In the genomic region with DNA sequence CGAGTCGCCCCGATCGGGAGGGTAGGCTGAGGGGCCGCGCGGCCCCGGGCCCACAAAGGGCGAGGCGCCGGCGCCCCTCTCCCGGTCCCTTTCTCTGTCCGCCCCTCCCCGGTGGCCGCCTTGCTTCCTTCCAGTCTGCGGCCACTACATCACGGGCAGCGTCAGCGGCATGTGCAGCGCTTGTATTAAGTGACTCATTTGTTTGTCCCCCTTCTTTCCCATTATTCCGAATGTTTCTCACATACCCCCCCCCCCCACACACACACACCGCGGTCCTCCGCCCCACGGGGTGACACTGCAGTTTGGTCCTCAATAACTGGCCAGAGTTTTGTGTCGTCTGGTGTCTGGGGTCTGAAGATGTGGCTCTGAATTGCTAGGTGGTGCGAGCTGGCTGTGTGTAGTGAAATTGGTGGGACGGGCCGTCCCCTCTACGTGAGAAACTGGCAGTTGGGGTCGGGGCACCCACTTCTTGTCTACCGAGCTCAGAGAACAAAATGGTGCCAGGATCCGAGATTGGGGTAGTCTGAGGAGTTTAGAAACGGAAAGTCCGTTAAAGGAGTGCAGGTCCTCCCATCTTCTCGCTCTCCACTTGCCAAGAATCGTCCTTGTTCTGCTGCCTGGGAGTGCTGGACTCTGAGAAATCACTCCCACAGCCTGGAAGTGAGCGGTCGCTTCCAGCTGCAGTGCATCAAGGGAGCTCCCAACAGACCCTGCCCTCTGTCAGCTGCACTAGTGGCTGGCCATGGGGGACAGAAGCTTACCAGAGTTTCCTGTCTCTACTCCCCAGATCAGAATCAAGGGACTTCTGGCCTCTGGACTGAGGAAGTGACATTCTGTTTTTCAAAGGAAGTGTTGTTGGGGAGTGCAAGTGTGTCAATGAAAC, we compare ENCODE assay signal across 8 mouse cellular contexts. TPM values are rescaled to one million over a fixed set of nuclear protein-coding genes. Genes with fewer than 3 reads are reported as not detected.
DNase-seq lines count a peak whose midpoint lies in the region; ATAC-seq and TF ChIP-seq lines count a peak whose summit lies in the region.

No protein-coding gene starts in this region.

- H3K9ac ChIP-seq in limb, embryonic 11.5 days (ENCODE audit: low read length): peak overlapping the region; percentile 81
- H3K9ac ChIP-seq in midbrain, embryonic 11.5 days (ENCODE audit: low read length): peak overlapping the region; percentile 95

- H3K4me2 ChIP-seq in limb, embryonic 11.5 days (ENCODE audit: low read depth, severe bottlenecking): peak overlapping the region; percentile 94
- peak overlapping the region; percentile 84 for H3K4me2 ChIP-seq in midbrain, embryonic 11.5 days

- DNase-seq in left cerebral cortex, adult 2 months (ENCODE audit: extremely low spot score in 1 of 2, low spot score in 2 of 2): peak; percentile 16 to 26
- no peak for DNase-seq in left cerebral cortex, adult 9 months (ENCODE audit: low spot score in 2 of 2)
- DNase-seq in gastrocnemius, postnatal 25 days: peak; percentile 77
- peak; percentile 37 for DNase-seq in induced T-regulatory cell, adult 2 months (ENCODE audit: low read depth)
- DNase-seq in limb, embryonic 11.5 days (ENCODE audit: low spot score): peak; percentile 65
- DNase-seq in midbrain, embryonic 11.5 days (ENCODE audit: low spot score, missing footprints): peak; percentile 95
- DNase-seq in skeletal muscle tissue, adult 2 months (ENCODE audit: low read depth, low spot score): peak; percentile 75

- TF ChIP-seq CTCF in left cerebral cortex, adult 2 months (IDR thresholded peaks at IDR 0.05): no peak
- no peak for TF ChIP-seq CTCF in cortical plate, adult 2 months (IDR thresholded peaks at IDR 0.05; ENCODE audit: extremely low read depth, insufficient read depth, low read length)

- no peaks in the 10 kb centered on the region for H3K4me1 ChIP-seq in cortical plate, adult 2 months (ENCODE audit: control insufficient read depth, insufficient read depth, low read length)
- peaks cover 3% of the 10 kb centered on the region for H3K4me1 ChIP-seq in limb, embryonic 11.5 days (ENCODE audit: control insufficient read depth, insufficient read depth, low read length)
- H3K4me1 ChIP-seq in midbrain, embryonic 11.5 days (ENCODE audit: control insufficient read depth, insufficient read depth, low read length): peaks cover 3% of the 10 kb centered on the region

- WGBS in limb, embryonic 11.5 days: under 1% methylated on average over 40 of the region's 40 CpGs
- WGBS in midbrain, embryonic 11.5 days: under 1% methylated on average over 27 of the region's 40 CpGs

- TF ChIP-seq POLR2A in cortical plate, adult 2 months (IDR thresholded peaks at IDR 0.05; ENCODE audit: extremely low read depth, insufficient read depth, low read length): no peak

- H3K4me3 ChIP-seq in left cerebral cortex, adult 2 months: peak overlapping the region; percentile 86
- H3K4me3 ChIP-seq in cortical plate, adult 2 months (ENCODE audit: insufficient read depth, low read length): peak overlapping the region; percentile 59
- peak overlapping the region; percentile 76 for H3K4me3 ChIP-seq in limb, embryonic 11.5 days (ENCODE audit: low read depth, low read length)
- H3K4me3 ChIP-seq in midbrain, embryonic 11.5 days (ENCODE audit: low read depth, low read length): peak overlapping the region; percentile 94

- peak; percentile 31; the same call in 1 of the 2 replicates for ATAC-seq in limb, embryonic 11.5 days (ENCODE audit: insufficient number of reproducible peaks, low FRiP score, low TSS enrichment, low read depth)
- ATAC-seq in midbrain, embryonic 11.5 days (ENCODE audit: low FRiP score): peak; percentile 45

- intact Hi-C loops in left cerebral cortex, adult 2 months (cut with DNase I): loop anchor here (5.0 kb wide), 1 partner anchor 165 kb away; no protein-coding TSS in a partner anchor

- no peaks in the 10 kb centered on the region for H3K27me3 ChIP-seq in limb, embryonic 11.5 days (ENCODE audit: control insufficient read depth, insufficient read depth, low read length)
- H3K27me3 ChIP-seq in midbrain, embryonic 11.5 days (ENCODE audit: control insufficient read depth, insufficient read depth, low read length): no peaks in the 10 kb centered on the region

- H3K36me3 ChIP-seq in limb, embryonic 11.5 days (ENCODE audit: control insufficient read depth, insufficient read depth, low read length): no peaks in the 10 kb centered on the region
- H3K36me3 ChIP-seq in midbrain, embryonic 11.5 days (ENCODE audit: control insufficient read depth, insufficient read depth, low read length): no peaks in the 10 kb centered on the region

- no peaks in the 10 kb centered on the region for H3K9me3 ChIP-seq in limb, embryonic 11.5 days (ENCODE audit: control insufficient read depth, low read length)
- no peaks in the 10 kb centered on the region for H3K9me3 ChIP-seq in midbrain, embryonic 11.5 days (ENCODE audit: control insufficient read depth, low read length)

- H3K27ac ChIP-seq in left cerebral cortex, adult 2 months: peak overlapping the region; percentile 85
- peak overlapping the region; percentile 78; the same call in 1 of the 2 replicates for H3K27ac ChIP-seq in cortical plate, adult 2 months (ENCODE audit: insufficient read depth, low read length)
- peak overlapping the region; percentile 56 for H3K27ac ChIP-seq in limb, embryonic 11.5 days (replicated peaks; ENCODE audit: low read depth, low read length)
- H3K27ac ChIP-seq in midbrain, embryonic 11.5 days (ENCODE audit: low read depth, low read length): peak overlapping the region; percentile 77

RNA-seq across cellular contexts. Expression of gene Gab2, which starts 1.1 kb away (rescaled TPM):
- 10 to 100 TPM; 14.3 to 14.4 TPM for total RNA-seq in left cerebral cortex, adult 2 months (2021)
- 10.1 and 11.0 TPM in 2 replicates for polyA plus RNA-seq in cortical plate, adult 2 months (2012; rRNA removed)
- total RNA-seq in gastrocnemius, postnatal 25 days (2021): 1 to 10 TPM; 6.5 to 7.5 TPM
- 3.1 and 3.3 TPM in 2 replicates for polyA plus RNA-seq in limb, embryonic 11.5 days (2014; fragmentation: Nextera tagmentation; extraction: Ambion mirVana)
- 9.4 TPM in 2 replicates for polyA plus RNA-seq in midbrain, embryonic 11.5 days (2014; fragmentation: Nextera tagmentation; extraction: Ambion mirVana)

Comparison
In these comparisons a context has a peak if more than half of its experiments do, and no peak if none do; other contexts are left out.
1. DNase-seq: peak in left cerebral cortex, adult 2 months (2 of 2), gastrocnemius, postnatal 25 days (single experiment), induced T-regulatory cell, adult 2 months (single experiment), limb, embryonic 11.5 days (single experiment), midbrain, embryonic 11.5 days (single experiment) and skeletal muscle tissue, adult 2 months (single experiment); none in left cerebral cortex, adult 9 months (0 of 2).
2. Peak in every context shown above with its lines, with median percentiles within 50 percentile points of each other: H3K27ac ChIP-seq and H3K4me3 ChIP-seq.